Mouse (Mus musculus) hindbrain, embryonic 11.5 days (tissue): ENCODE data around the gene Stat6. TPM values are rescaled to one million over a fixed set of nuclear protein-coding genes. Genes with fewer than 3 reads are reported as not detected.
A peak's percentile ranks its signal among the peaks of the same experiment; 100 is the strongest.

Experiments
- ATAC-seq: fragments of 200-750 bp; cut with Nextera tagmentation; 2 replicates; pipeline ENCODE4 v1.8.0; 2017; ENCODE audit warnings: mild to moderate bottlenecking, moderate TSS enrichment, moderate library complexity; ENCODE audit not compliant: low FRiP score
- DNase-seq: peaks from one replicate; pipeline ENCODE4 v3.0.0-alpha.2; 2015; ENCODE audit warnings: low spot score
- H3K27ac ChIP-seq: fragments of 300-500 bp; sonication (generic); 2 replicates; pipeline ENCODE4 v1.5.1; 2014; ENCODE audit warnings: mild to moderate bottlenecking, low read depth, low read length
- H3K27me3 ChIP-seq: fragments of 300-500 bp; sonication (generic); 2 replicates; pipeline ENCODE4 v1.6.1; 2014; ENCODE audit warnings: mild to moderate bottlenecking, low read length, moderate library complexity, mixed read lengths; ENCODE audit not compliant: control insufficient read depth, insufficient read depth
- H3K36me3 ChIP-seq: fragments of 300-500 bp; sonication (generic); 2 replicates; pipeline ENCODE4 v1.6.1; 2014; ENCODE audit warnings: mild to moderate bottlenecking, low read length, moderate library complexity, mixed read lengths; ENCODE audit not compliant: control insufficient read depth, insufficient read depth
- H3K4me1 ChIP-seq: fragments of 300-500 bp; sonication (generic); replicated peaks from 2 replicates; pipeline ENCODE4 v1.6.1; 2014; ENCODE audit warnings: low read length, mixed read lengths; ENCODE audit not compliant: control insufficient read depth, insufficient read depth
- H3K4me2 ChIP-seq: fragments of 300-500 bp; sonication (generic); replicated peaks from 2 replicates; pipeline ENCODE4 v1.6.1; 2014; ENCODE audit warnings: mild to moderate bottlenecking, low read depth, low read length
- H3K4me3 ChIP-seq: fragments of 300-500 bp; sonication (generic); 2 replicates; pipeline ENCODE4 v1.5.1; 2014; ENCODE audit warnings: low read depth, low read length
- H3K9ac ChIP-seq: fragments of 300-500 bp; sonication (generic); 2 replicates; pipeline ENCODE4 v1.6.1; 2014; ENCODE audit warnings: low read depth, low read length
- H3K9me3 ChIP-seq: fragments of 300-500 bp; sonication (generic); 2 replicates; pipeline ENCODE4 v1.6.1; 2016; ENCODE audit warnings: low read length; ENCODE audit not compliant: control insufficient read depth
- WGBS: fragments of 180-500 bp; shearing (Covaris S2); extraction: QIAGEN DNeasy Blood & Tissue Kit; methylation state at CpG from one replicate; pipeline ENCODE4 v1.1.7; 2014; 5-methylcytosine and 5-hydroxymethylcytosine counted together
- polyA plus RNA-seq: library from polyadenylated mRNA; unstranded; fragments of >200 nt; fragmentation: Nextera tagmentation; extraction: Ambion mirVana; gene quantifications from 2 replicates; pipeline ENCODE4 v1.2.1, GENCODE M21; 2014

The Stat6 gene
- polyA plus RNA-seq, 1 experiment from 2014 or later = 6.9 TPM

DNA sequence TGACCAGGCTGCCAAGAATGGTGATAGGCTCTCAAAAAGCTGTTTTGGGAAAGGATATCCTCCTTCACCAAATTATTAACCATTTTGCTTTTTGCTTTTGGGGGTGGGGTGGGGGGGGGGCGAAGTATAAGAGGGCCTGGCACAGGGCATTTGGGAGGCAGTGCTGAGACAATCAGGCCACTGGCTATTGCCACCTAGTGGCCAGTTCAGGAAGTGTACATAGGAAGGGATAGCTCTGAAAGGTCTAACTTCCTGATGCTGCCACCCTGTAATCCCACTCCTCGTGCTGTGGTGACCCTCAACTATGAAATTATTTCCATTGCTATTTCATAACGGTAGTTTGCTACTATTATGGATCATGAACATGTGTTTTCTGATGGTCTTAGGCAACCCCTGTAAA, 16.4 kb upstream of the Stat6 start:
- H3K9me3 ChIP-seq = no peaks in the 10 kb centered on the region; the same call in 1 of the 2 replicates
- no peak overlapping the region for H3K4me2 ChIP-seq
- no peaks in the 10 kb centered on the region for H3K4me1 ChIP-seq
- H3K36me3 ChIP-seq = no peaks in the 10 kb centered on the region
- ATAC-seq (no peak), DNase-seq (peak; percentile 49)
- no peak overlapping the region for H3K27ac ChIP-seq
- no peak overlapping the region for H3K9ac ChIP-seq
- no peaks in the 10 kb centered on the region for H3K27me3 ChIP-seq
- 84% methylated on average over 3 of the region's 3 CpGs for WGBS
- H3K4me3 ChIP-seq = no peak overlapping the region

DNA sequence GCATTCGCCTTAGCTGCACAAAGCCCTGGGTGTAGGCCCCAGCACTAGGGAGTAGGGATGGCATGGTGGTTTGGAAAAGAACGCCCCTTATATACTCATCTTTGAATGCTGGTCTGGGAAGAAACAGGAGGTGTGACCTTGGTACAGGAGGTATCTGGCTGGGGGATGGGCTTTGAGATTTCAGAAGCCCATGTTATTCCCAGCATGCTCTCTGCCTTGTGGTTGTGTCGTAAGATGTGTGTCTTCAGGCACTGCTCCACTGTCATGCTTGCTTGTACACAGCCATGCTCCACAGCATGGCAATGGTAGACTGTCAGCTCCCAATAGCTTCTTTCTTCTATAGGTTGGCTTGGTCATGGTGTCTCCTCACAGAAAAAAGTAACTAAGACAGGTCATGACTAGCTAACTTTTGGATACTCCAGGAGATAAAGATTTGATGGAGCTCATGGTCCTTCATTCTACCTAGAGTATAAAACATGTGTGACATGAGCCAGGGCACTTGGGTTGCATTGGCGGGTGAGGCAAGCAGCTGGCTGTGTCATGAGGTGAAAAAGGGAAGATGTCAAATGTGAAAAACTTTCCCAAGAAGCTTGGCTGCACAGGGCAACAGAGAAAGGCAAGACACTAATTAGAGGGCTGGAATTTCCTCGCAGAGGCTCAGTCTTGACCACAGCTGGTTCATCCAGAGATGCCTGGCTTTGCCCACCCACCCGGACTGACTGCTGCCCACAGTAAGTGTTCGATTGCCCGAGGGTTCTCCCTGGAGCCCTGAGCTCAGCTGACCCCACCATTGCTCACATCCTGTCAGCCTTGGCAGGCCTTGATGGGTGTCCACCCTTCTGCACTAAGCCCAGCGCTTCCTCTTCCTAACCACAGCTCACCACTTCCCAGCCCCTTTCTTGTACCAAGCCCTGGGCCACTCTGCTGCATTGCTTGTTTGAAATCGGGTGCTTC, 11.2 kb upstream of the Stat6 start:
- H3K4me3 ChIP-seq = no peak overlapping the region
- no peak overlapping the region for H3K9ac ChIP-seq
- 86% methylated on average over 10 of the region's 10 CpGs for WGBS
- no peak overlapping the region for H3K4me2 ChIP-seq
- no peaks in the 10 kb centered on the region; the same call in 1 of the 2 replicates for H3K9me3 ChIP-seq
- no peaks in the 10 kb centered on the region for H3K27me3 ChIP-seq
- H3K4me1 ChIP-seq = no peaks in the 10 kb centered on the region
- no peak for ATAC-seq
- DNase-seq = no peak
- H3K36me3 ChIP-seq = no peaks in the 10 kb centered on the region
- H3K27ac ChIP-seq = no peak overlapping the region

GRCm38 (mm10) chr10:127632668-127633271, 10.0 kb upstream of the Stat6 start:
- 78% methylated on average over 7 of the region's 7 CpGs for WGBS

GRCm38 (mm10) chr10:127640421-127640820, 2.4 kb upstream of the Stat6 start:
- H3K4me3 ChIP-seq = no peak overlapping the region
- 70% methylated on average over 5 of the region's 5 CpGs for WGBS
- DNase-seq (no peak), ATAC-seq (no peak)
- no peak overlapping the region for H3K4me2 ChIP-seq
- no peak overlapping the region for H3K9ac ChIP-seq
- H3K4me1 ChIP-seq = peaks cover 11% of the 10 kb centered on the region
- H3K36me3 ChIP-seq = no peaks in the 10 kb centered on the region
- peaks cover 21% of the 10 kb centered on the region for H3K27me3 ChIP-seq
- H3K9me3 ChIP-seq = no peaks in the 10 kb centered on the region
- H3K27ac ChIP-seq = no peak overlapping the region

More at GRCm38 (mm10) chr10:127632668-127633271, 10.0 kb upstream of the Stat6 start:
- H3K4me2 ChIP-seq = no peak overlapping the region
- H3K4me1 ChIP-seq = no peaks in the 10 kb centered on the region
- no peaks in the 10 kb centered on the region for H3K36me3 ChIP-seq
- no peak overlapping the region for H3K27ac ChIP-seq
- DNase-seq (no peak), ATAC-seq (no peak)
- no peak overlapping the region for H3K4me3 ChIP-seq
- no peaks in the 10 kb centered on the region for H3K9me3 ChIP-seq
- no peak overlapping the region for H3K9ac ChIP-seq
- no peaks in the 10 kb centered on the region for H3K27me3 ChIP-seq

DNA sequence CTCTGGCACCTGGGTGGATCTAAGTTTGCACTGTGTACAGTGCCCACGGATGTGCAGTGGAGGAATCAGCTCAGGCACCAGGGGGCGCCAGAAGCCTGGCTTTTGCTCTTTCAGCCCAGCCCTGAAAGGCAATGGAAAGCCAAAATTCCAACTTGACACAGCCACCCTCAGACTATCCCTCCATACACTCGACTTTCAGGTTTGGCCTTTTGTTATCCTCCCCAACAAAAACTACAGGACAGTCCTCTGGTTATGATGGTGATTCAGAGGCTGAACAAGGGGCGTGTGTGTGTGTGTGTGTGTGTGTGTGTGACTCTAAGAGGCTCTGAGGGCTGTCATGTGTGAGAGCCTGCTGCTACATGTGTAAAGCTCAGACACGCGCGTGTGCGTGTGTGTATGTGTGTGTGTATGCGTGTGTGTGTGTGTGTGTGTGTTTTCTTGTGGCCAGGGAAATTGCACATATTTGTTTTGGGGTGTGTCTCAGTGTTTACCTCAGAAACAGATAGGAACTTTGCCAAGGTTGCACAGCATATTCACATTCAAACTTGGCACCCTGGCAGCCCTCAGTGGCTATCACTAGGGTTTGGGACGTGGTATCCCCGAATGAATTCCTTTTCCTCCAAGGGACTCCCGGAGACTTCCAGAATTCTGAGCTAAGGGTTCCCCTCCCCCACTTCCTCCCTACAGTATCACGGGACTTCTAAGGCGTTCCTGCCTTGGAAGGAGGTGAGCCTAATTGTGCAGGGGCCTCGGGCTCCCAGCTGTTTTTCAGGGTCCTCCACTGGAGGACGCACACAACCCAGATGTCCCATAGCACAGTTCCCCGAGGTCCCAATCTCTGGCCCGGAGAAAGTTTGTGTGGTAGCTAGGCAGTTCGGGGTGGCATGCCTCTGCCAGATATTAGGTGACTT, 670 bp upstream of the Stat6 start:
- no peak overlapping the region for H3K4me3 ChIP-seq
- no peak overlapping the region for H3K27ac ChIP-seq
- ATAC-seq (peak; percentile 75), DNase-seq (peak; percentile 90)
- H3K9ac ChIP-seq = peak overlapping the region; percentile 37; the same call in 1 of the 2 replicates
- WGBS = 8% methylated on average over 19 of the region's 19 CpGs
- H3K4me2 ChIP-seq = peak overlapping the region; percentile 33
- H3K4me1 ChIP-seq = peaks cover 11% of the 10 kb centered on the region
- no peaks in the 10 kb centered on the region for H3K9me3 ChIP-seq
- H3K36me3 ChIP-seq = no peaks in the 10 kb centered on the region
- H3K27me3 ChIP-seq = peaks cover 21% of the 10 kb centered on the region

DNA sequence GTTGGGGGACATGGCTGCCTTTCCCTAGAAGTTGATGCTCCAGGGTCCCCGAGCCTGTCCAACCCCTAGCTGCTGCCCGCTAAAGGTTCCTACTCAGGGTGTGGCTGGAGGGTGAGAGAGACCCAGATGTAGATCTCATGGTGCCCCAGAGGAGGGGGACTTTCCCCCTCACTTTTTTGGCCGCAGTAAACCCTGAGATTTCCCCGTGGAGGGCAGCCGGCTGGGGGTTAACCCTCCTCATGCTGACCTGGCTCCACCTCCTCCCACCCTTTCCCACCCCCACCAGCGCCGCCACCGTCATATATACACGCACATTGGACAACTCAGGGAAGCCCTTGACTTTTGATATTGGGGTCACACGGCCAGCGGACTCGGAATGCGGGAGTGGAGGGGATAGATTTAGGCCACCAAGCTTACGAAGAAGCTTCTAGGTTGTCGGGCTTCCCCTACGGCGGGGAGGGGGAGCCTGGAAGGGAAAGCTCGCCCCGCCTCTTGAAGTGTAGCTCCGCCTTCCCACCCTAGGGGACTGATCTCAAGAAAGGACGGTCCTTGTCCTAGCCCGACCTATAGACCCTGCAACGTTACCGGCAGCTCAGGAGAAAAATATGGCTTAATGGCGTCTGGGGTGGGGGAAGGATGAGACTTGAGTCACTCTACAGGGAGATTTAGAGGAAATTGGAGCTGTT, 910 bp downstream of the Stat6 start:
- peak overlapping the region; percentile 37; the same call in 1 of the 2 replicates for H3K9ac ChIP-seq
- DNase-seq (peak; percentile 71), ATAC-seq (0 out of 2 replicates have a peak, but pooled peaks have one; percentile 44)
- H3K36me3 ChIP-seq = no peaks in the 10 kb centered on the region
- H3K9me3 ChIP-seq = no peaks in the 10 kb centered on the region
- H3K4me2 ChIP-seq = peak overlapping the region; percentile 33
- H3K27ac ChIP-seq = no peak overlapping the region
- peak overlapping the region; percentile 24 for H3K4me3 ChIP-seq
- H3K27me3 ChIP-seq = peaks cover 21% of the 10 kb centered on the region
- under 1% methylated on average over 25 of the region's 25 CpGs for WGBS
- H3K4me1 ChIP-seq = peaks cover 11% of the 10 kb centered on the region

- 61% methylated on average over 2 of the region's 2 CpGs for WGBS
- DNase-seq (no peak), ATAC-seq (no peak)
- no peak overlapping the region for H3K4me3 ChIP-seq
- H3K27me3 ChIP-seq = peaks cover 21% of the 10 kb centered on the region
- no peaks in the 10 kb centered on the region for H3K9me3 ChIP-seq
- H3K36me3 ChIP-seq = no peaks in the 10 kb centered on the region
- H3K9ac ChIP-seq = no peak overlapping the region
- H3K4me1 ChIP-seq = peaks cover 11% of the 10 kb centered on the region
- no peak overlapping the region for H3K4me2 ChIP-seq
- H3K27ac ChIP-seq = no peak overlapping the region
These were observed 3.0 kb downstream of the Stat6 start for GRCm38 (mm10) chr10:127645791-127646190.
